Mouse (Mus musculus) G1E (cell line): ENCODE results near the gene Cmtm2b.

Source experiments
- CTCF ChIP-seq: IDR thresholded peaks from 2 replicates; pipeline ENCODE4 v1.5.1; 2012; ENCODE audit warnings: low read depth, low read length, inconsistent platforms, mixed read lengths
- GATA2 ChIP-seq: IDR thresholded peaks from 2 replicates; pipeline ENCODE4 v1.6.1; 2012; ENCODE audit warnings: low read depth, low read length, inconsistent platforms, borderline replicate concordance
- POLR2AphosphoS5 ChIP-seq: IDR thresholded peaks from 2 replicates; pipeline ENCODE4 v1.6.1; 2012; ENCODE audit warnings: low read depth, low read length, inconsistent platforms; ENCODE audit not compliant: insufficient replicate concordance

DNA sequence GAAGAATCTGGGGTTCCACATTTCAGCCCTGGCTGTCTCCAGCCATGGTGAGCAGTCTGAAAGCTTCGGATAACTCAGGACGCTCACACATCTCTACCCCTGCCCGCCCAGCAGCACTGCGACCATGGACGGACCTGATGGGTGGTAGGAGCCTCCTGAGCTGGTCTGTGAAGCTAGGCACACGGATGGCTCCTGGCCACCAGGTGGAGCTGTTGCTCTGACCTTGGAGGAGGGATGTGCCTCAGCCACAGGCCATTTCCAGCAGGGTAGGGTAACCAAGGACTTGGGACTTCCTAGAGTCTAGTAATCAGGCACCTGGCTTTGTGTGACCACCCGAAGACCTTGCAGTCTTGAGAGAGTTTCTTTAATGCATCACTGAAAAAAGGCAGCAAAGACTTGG lies 21.9 kb downstream of the Cmtm2b start:
- TF ChIP-seq GATA2 (no peak), CTCF (peak; percentile 74), POLR2AphosphoS5 (no peak)
